Mouse (Mus musculus) CH12.LX (cell line): ENCODE data around the gene Gm49450.

Experiments
- CTCF ChIP-seq, 2 experiments: IDR thresholded peaks in 1 of 2; conservative IDR thresholded peaks in 1 of 2; 2 replicates each; pipeline ENCODE4 v1.5.1; 2011 to 2012; ENCODE audit warnings: low read depth in 2 of 2, low read length in 2 of 2, improper control_type of control experiment in 1 of 2, inconsistent platforms in 1 of 2, mild to moderate bottlenecking in 1 of 2, moderate library complexity in 1 of 2
- MEF2A ChIP-seq: IDR thresholded peaks from 2 replicates; pipeline ENCODE4 v1.6.1; 2014; ENCODE audit warnings: low read depth, mild to moderate bottlenecking, inconsistent platforms, low read length, improper control_type of control experiment, borderline replicate concordance
- POLR2A ChIP-seq: IDR thresholded peaks from 2 replicates; pipeline ENCODE4 v1.6.1; 2011; ENCODE audit warnings: low read depth, mild to moderate bottlenecking, improper control_type of control experiment, low read length
- ZC3H11A ChIP-seq: IDR thresholded peaks from 2 replicates; pipeline ENCODE4 v1.6.1; 2012; ENCODE audit warnings: low read depth, mild to moderate bottlenecking, inconsistent platforms, low read length, improper control_type of control experiment

GRCm38 (mm10) chr15:98988787-98989186 lies 35.4 kb upstream of the Gm49450 start:
- TF ChIP-seq ZC3H11A, result no peak
- no peak for TF ChIP-seq CTCF (conservative IDR thresholded peaks at IDR 0.05 in 1 of 2, IDR thresholded peaks at IDR 0.05 in 1 of 2; ENCODE audit: low read depth in 2 of 2, low read length in 2 of 2)
- TF ChIP-seq POLR2A, result no peak
- no peak for TF ChIP-seq MEF2A
